Mouse (Mus musculus): ENCODE data around the gene Clec2g.

DNA sequence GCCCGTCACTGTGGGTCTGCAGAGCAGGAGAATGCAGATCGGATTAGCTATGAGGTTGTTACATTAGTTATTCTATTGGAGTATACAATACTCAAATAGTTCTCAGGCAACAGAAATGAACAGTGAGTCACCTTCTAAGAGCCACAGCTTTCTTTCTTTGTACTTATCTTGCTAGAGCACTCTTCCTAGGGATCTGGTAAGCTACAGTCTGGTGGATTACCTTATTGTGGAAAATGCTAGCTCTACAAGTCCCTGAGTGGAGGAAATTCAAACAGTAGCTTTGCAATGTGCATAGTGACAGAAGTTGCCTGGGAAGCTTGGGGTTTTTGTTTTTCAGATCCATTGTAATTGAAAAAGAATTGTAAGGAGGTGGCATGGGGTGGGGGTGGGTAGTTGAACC, 59.0 kb downstream of the Clec2g start:
- TF ChIP-seq CTCF (IDR thresholded peaks at IDR 0.05; ENCODE audit: control insufficient read depth, insufficient read depth, insufficient replicate concordance, low read depth, low read length) (no peak), POLR2A (IDR thresholded peaks at IDR 0.05; ENCODE audit: control insufficient read depth, low read depth, low read length) (no peak)

Measured in testis, adult 2 months (tissue).